Comparison of ENCODE assay signal across 8 mouse cellular contexts in the genomic region with DNA sequence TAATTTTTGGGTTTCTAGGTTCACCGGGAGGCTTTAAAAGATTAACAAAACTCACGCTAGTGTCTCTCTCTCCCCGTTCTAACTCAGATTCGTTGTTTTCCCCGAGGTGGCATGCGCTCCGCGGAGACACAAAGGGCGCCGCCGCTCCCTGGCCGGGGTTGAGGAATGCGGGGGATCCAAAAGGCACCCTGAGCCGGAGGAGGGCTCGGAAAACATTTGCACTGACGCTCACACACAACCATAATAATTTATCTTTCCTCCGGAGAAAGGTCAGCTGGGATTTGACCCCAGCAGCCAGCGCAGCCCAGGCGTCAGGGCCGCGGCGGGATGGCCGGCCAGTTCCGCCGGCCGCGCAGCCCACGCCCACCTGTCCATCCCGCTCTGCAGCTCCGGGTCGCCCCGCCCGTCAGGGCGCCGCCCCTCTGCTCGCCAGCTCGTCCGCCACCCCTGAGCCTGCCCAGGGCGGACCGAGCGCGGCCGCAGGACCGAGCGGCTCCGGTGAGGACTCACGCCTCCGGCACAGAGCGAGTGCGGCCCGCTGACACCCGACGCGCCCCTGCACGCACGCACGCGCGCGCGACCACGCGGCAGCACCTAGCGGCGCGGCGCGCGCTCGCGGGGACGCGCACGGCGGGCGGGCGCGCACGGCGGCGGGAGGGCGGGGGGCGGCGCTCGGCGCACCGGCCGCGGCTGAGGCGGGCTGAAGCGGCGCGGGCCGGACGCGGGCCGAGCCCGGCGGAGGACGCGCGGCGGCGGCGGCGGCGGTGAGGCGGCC. TPM values are rescaled to one million over a fixed set of nuclear protein-coding genes. Genes with fewer than 3 reads are reported as not detected.
DNase-seq lines count a peak whose midpoint lies in the region; ATAC-seq and TF ChIP-seq lines count a peak whose summit lies in the region.

A gene (plus strand): TSS at position 687 of the 775 bp plus-strand sequence.

- under 1% methylated on average over 66 of the region's 108 CpGs for WGBS in forebrain, embryonic 16.5 days
- under 1% methylated on average over 76 of the region's 108 CpGs for WGBS in lung, embryonic 14.5 days

- peak; percentile 87 for ATAC-seq in cerebellum, adult (ENCODE audit: insufficient number of reproducible peaks, low FRiP score, low TSS enrichment)
- peak; percentile 82 for ATAC-seq in forebrain, embryonic 16.5 days
- peak; percentile 94 for ATAC-seq in lung, embryonic 14.5 days (ENCODE audit: insufficient read depth)
- ATAC-seq in neutrophil, adult 5-6 weeks (ENCODE audit: extremely low read depth, insufficient number of reproducible peaks, low FRiP score, poor library complexity, severe bottlenecking), result 0 out of 2 replicates have a peak, but pooled peaks have one; percentile 23

- H3K36me3 ChIP-seq in ES-Bruce4 (ENCODE audit: control insufficient read depth, insufficient read depth, low read length, poor library complexity, severe bottlenecking), result no peaks in the 10 kb centered on the region
- no peaks in the 10 kb centered on the region for H3K36me3 ChIP-seq in forebrain, embryonic 16.5 days (ENCODE audit: control insufficient read depth, insufficient read depth)
- no peaks in the 10 kb centered on the region for H3K36me3 ChIP-seq in lung, embryonic 14.5 days (ENCODE audit: insufficient read depth)

- no peaks in the 10 kb centered on the region for H3K27me3 ChIP-seq in ES-Bruce4 (ENCODE audit: control insufficient read depth, insufficient read depth, low read length, poor library complexity, severe bottlenecking)
- H3K27me3 ChIP-seq in forebrain, embryonic 16.5 days (replicated peaks; ENCODE audit: control insufficient read depth, insufficient read depth, low read length), result no peaks in the 10 kb centered on the region
- H3K27me3 ChIP-seq in lung, embryonic 14.5 days (ENCODE audit: insufficient read depth, low read length), result no peaks in the 10 kb centered on the region

- H3K9ac ChIP-seq in ES-Bruce4 (ENCODE audit: low read depth, poor library complexity, severe bottlenecking), result peak within 1 kb of the TSS; percentile 93
- peak within 1 kb of the TSS; percentile 98 for H3K9ac ChIP-seq in forebrain, embryonic 16.5 days (replicated peaks; ENCODE audit: low read depth, low read length)
- peak within 1 kb of the TSS; percentile 86 for H3K9ac ChIP-seq in lung, embryonic 14.5 days

- H3K4me3 ChIP-seq in ES-Bruce4 (ENCODE audit: low read depth, low read length), result peak within 1 kb of the TSS; percentile 96
- peak within 1 kb of the TSS; percentile 97 for H3K4me3 ChIP-seq in forebrain, embryonic 16.5 days (replicated peaks; ENCODE audit: low read length)
- peak within 1 kb of the TSS; percentile 98 for H3K4me3 ChIP-seq in layer of hippocampus, adult 2 months
- peak within 1 kb of the TSS; percentile 91 for H3K4me3 ChIP-seq in lung, embryonic 14.5 days (ENCODE audit: low read depth, low read length)

- intact Hi-C loops in heart, postnatal 36 days (cut with DNase I), result loop anchor here (1.0 to 5.0 kb wide), 4 partner anchors 42 to 288 kb away; no protein-coding TSS in a partner anchor

- H3K4me1 ChIP-seq in ES-Bruce4 (ENCODE audit: control insufficient read depth, insufficient read depth, low read length), result peaks cover 2% of the 10 kb centered on the region
- peaks cover 27% of the 10 kb centered on the region for H3K4me1 ChIP-seq in forebrain, embryonic 16.5 days (replicated peaks; ENCODE audit: control insufficient read depth, insufficient read depth, low read length)
- peaks cover 4% of the 10 kb centered on the region; the same call in 1 of the 2 replicates for H3K4me1 ChIP-seq in lung, embryonic 14.5 days (ENCODE audit: insufficient read depth)

- DNase-seq in heart, postnatal 36 days, result peak; percentile 74 to 87
- peak; percentile 57 to 75 for DNase-seq in layer of hippocampus, adult 2 months (ENCODE audit: low spot score in 2 of 2)
- DNase-seq in lung, embryonic 14.5 days, result peak; percentile 89
- peak; percentile 84 for DNase-seq in thymus, postnatal 4 days

- no peak for TF ChIP-seq CTCF in ES-Bruce4 (IDR thresholded peaks at IDR 0.05; ENCODE audit: low read depth, low read length)
- no peak for TF ChIP-seq CTCF in layer of hippocampus, adult 2 months (conservative IDR thresholded peaks at IDR 0.05)
- TF ChIP-seq CTCF in lung, embryonic 14.5 days (IDR thresholded peaks at IDR 0.05; ENCODE audit: low read depth), result no peak

- H3K4me2 ChIP-seq in forebrain, embryonic 16.5 days (ENCODE audit: low read length), result peak within 1 kb of the TSS; percentile 87
- peak within 1 kb of the TSS; percentile 97 for H3K4me2 ChIP-seq in lung, embryonic 14.5 days

- H3K27ac ChIP-seq in ES-Bruce4 (ENCODE audit: insufficient read depth, low read length), result no peak within 1 kb of the TSS
- H3K27ac ChIP-seq in forebrain, embryonic 16.5 days (ENCODE audit: low read length), result peak within 1 kb of the TSS; percentile 98
- H3K27ac ChIP-seq in layer of hippocampus, adult 2 months, result peak within 1 kb of the TSS; percentile 93
- peak within 1 kb of the TSS; percentile 92 for H3K27ac ChIP-seq in lung, embryonic 14.5 days (ENCODE audit: low read depth)

- TF ChIP-seq EP300 in ES-Bruce4 (IDR thresholded peaks at IDR 0.05; ENCODE audit: insufficient read depth, low read depth, low read length), result no peak

- TF ChIP-seq POLR2A in ES-Bruce4 (IDR thresholded peaks at IDR 0.05; ENCODE audit: insufficient read depth, low read length), result no peak

- H3K9me3 ChIP-seq in ES-Bruce4 (replicated peaks; ENCODE audit: control insufficient read depth, insufficient read depth, low read length, poor library complexity, severe bottlenecking), result no peaks in the 10 kb centered on the region
- H3K9me3 ChIP-seq in forebrain, embryonic 16.5 days (ENCODE audit: control insufficient read depth, low read length), result no peaks in the 10 kb centered on the region
- H3K9me3 ChIP-seq in lung, embryonic 14.5 days (ENCODE audit: low read depth, low read length), result no peaks in the 10 kb centered on the region

RNA-seq across cellular contexts. Expression of the gene that starts here (rescaled TPM):
- polyA plus RNA-seq in ES-Bruce4 (2011; ENCODE audit: insufficient read depth, insufficient read length, low read depth, missing spikeins), result 286 and 288 TPM in 2 replicates
- polyA plus RNA-seq in forebrain, embryonic 16.5 days (2015; fragmentation: Nextera tagmentation; extraction: Ambion mirVana), result 142 and 146 TPM in 2 replicates
- total RNA-seq in heart, postnatal 36 days (2021), result 100 to 1,000 TPM in 1 of 2 experiments, 10 to 100 TPM in 1; 86.4 to 102 TPM
- total RNA-seq in layer of hippocampus, adult 2 months (2021), result 100 to 1,000 TPM; 106 to 114 TPM
- 138 TPM in 2 replicates for polyA plus RNA-seq in lung, embryonic 14.5 days (2014; fragmentation: Nextera tagmentation; extraction: Ambion mirVana)
- total RNA-seq in neutrophil, adult 5-6 weeks (2017), result 6.6 and 10.0 TPM in 2 replicates

Comparison
In these comparisons a context has a peak if more than half of its experiments do, and no peak if none do; other contexts are left out.
1. ATAC-seq: peak in every context shown above with its lines; median percentile 94 in lung, embryonic 14.5 days; 87 in cerebellum, adult; 82 in forebrain, embryonic 16.5 days; 23 in neutrophil, adult 5-6 weeks.